Mouse (Mus musculus): Measurements from ENCODE around the gene Polr3c. TPM values are rescaled to one million over a fixed set of nuclear protein-coding genes. Genes with fewer than 3 reads are reported as not detected.

Gene Polr3c
- polyA plus RNA-seq, 1 experiment from 2014 or later = 31.7 TPM

- Histone ChIP-seq H3K27ac (replicated peaks) (no peak overlapping the region), H3K27me3 (peaks cover 8% of the 10 kb centered on the region; the same call in 1 of the 2 replicates), H3K9me3 (no peaks in the 10 kb centered on the region), H3K4me1 (replicated peaks) (peaks cover 12% of the 10 kb centered on the region; the same call in 1 of the 2 replicates), H3K4me3 (no peak overlapping the region), H3K9ac (no peak overlapping the region), H3K36me3 (peaks cover 64% of the 10 kb centered on the region), H3K4me2 (no peak overlapping the region)
- ATAC-seq (ENCODE audit: low read depth) = no peak
- 85% methylated on average over 7 of the region's 7 CpGs for WGBS
These were observed 20.4 kb downstream of the Polr3c start for GRCm38 (mm10) chr3:96706984-96707383.

DNA sequence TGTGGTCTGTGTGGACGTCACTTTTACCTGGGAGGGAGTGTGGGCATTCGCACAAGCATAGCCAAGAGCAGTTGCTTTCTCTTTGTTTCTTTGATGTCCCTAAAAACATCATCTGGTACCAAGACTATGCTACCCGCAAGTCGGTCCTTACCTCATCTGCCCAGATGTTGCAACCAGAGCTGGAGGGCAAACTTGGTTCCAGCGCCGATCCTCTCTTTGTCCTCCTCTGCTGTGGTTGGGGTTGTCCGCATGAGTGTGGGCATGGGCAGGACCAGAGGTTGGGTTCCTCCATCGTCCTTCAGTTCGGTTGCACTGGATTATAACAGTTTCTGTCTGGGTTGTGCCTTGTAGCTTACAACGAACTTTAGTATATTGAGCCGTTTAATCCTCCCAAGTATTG, 21.2 kb downstream of the Polr3c start:
- peaks cover 64% of the 10 kb centered on the region for H3K36me3 ChIP-seq
- H3K4me2 ChIP-seq = no peak overlapping the region
- no peaks in the 10 kb centered on the region for H3K9me3 ChIP-seq
- 96% methylated on average over 11 of the region's 11 CpGs for WGBS
- no peak overlapping the region for H3K27ac ChIP-seq (replicated peaks)
- H3K27me3 ChIP-seq = peaks cover 8% of the 10 kb centered on the region; the same call in 1 of the 2 replicates
- ATAC-seq (ENCODE audit: low read depth) = no peak
- peaks cover 12% of the 10 kb centered on the region; the same call in 1 of the 2 replicates for H3K4me1 ChIP-seq (replicated peaks)
- H3K4me3 ChIP-seq = no peak overlapping the region
- H3K9ac ChIP-seq = no peak overlapping the region

DNA sequence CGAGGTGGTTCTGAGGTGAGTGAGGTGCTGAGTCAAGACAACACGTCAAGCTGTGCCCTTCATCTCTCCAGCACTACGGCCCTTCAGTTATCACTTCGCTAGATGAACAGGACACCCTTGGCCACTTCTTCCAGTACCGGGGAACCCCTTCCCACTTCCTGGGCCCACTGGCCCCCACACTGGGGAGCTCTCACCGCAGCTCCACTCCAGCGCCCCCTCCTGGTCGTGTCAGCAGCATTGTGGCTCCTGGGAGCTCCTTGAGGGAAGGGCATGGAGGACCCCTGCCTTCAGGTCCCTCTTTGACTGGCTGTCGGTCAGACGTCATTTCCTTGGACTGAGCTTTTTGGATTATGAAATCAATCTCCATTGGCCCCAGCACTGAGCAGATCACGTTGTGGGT, 22.6 kb downstream of the Polr3c start:
- Histone ChIP-seq H3K4me2 (no peak overlapping the region), H3K4me3 (no peak overlapping the region), H3K36me3 (peaks cover 55% of the 10 kb centered on the region), H3K4me1 (replicated peaks) (peaks cover 12% of the 10 kb centered on the region; the same call in 1 of the 2 replicates), H3K9ac (no peak overlapping the region), H3K27ac (replicated peaks) (no peak overlapping the region), H3K9me3 (no peaks in the 10 kb centered on the region), H3K27me3 (peaks cover 8% of the 10 kb centered on the region; the same call in 1 of the 2 replicates)
- no peak for ATAC-seq (ENCODE audit: low read depth)
- 67% methylated on average over 11 of the region's 11 CpGs for WGBS

- Histone ChIP-seq H3K9ac (no peak overlapping the region), H3K36me3 (peaks cover 49% of the 10 kb centered on the region), H3K4me2 (no peak overlapping the region), H3K4me1 (replicated peaks) (peaks cover 19% of the 10 kb centered on the region), H3K27ac (replicated peaks) (no peak overlapping the region), H3K9me3 (no peaks in the 10 kb centered on the region), H3K27me3 (no peaks in the 10 kb centered on the region), H3K4me3 (no peak overlapping the region)
- no peak for ATAC-seq (ENCODE audit: low read depth)
- 88% methylated on average over 4 of the region's 4 CpGs for WGBS
These were observed 26.4 kb downstream of the Polr3c start for GRCm38 (mm10) chr3:96701003-96701402.

DNA sequence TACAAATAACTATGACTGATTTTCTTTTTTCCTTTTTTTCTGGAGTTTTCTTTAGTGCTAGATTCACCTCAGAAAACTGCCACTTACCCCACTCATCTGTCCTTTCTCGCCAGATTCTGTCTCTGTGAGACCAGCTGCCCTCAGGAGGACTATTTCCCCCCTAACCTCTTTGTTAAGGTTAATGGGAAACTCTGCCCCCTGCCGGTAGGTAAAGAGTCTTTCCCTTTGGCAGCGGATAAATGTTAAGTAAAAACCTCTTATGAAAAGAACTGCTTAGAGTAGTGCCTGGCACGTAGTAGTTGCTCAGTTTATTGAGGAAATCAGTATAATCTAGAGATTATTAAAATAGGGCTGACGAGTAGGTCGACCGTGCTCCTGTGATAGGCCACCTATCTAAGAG, 27.1 kb downstream of the Polr3c start:
- no peak overlapping the region for H3K27ac ChIP-seq (replicated peaks)
- H3K9ac ChIP-seq = no peak overlapping the region
- ATAC-seq (ENCODE audit: low read depth) = no peak
- no peaks in the 10 kb centered on the region for H3K27me3 ChIP-seq
- H3K4me2 ChIP-seq = no peak overlapping the region
- H3K9me3 ChIP-seq = no peaks in the 10 kb centered on the region
- WGBS = 51% methylated on average over 7 of the region's 7 CpGs
- peaks cover 44% of the 10 kb centered on the region for H3K36me3 ChIP-seq
- H3K4me3 ChIP-seq = no peak overlapping the region
- peaks cover 26% of the 10 kb centered on the region for H3K4me1 ChIP-seq (replicated peaks)

DNA sequence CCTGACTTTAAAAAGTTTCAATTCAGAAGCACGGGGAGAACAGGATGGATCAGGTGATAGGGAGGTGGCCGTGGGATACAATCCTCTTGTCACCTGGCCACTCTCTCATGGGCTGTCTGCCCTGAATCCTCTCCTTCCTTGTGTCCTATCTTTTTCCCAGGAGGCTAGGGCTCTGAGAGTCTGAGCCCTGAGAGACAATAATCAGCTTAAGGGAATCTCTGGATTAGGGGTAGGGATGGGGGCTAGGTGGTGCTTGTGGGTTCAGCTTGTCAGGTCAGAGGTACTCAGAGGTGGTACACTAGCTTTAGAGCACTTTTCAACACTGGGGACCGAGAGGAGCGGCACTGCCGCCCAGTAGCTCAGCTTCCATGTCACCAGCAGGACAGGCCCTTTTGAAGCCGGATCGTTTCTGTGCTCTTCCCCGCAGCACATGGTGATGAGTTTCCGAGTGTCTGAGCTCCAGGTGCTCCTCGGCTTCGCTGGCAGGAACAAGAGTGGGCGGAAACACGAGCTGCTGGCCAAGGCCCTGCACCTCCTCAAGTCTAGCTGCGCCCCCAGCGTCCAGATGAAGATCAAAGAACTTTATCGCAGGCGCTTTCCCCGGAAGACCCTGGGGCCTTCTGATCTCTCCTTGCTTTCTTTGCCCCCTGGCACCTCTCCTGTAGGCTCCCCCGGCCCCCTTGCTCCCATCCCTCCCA, 28.3 kb downstream of the Polr3c start:
- Histone ChIP-seq H3K36me3 (peaks cover 32% of the 10 kb centered on the region), H3K4me2 (no peak overlapping the region), H3K9me3 (no peaks in the 10 kb centered on the region), H3K27me3 (no peaks in the 10 kb centered on the region), H3K4me3 (no peak overlapping the region), H3K9ac (no peak overlapping the region), H3K4me1 (replicated peaks) (peaks cover 28% of the 10 kb centered on the region), H3K27ac (replicated peaks) (no peak overlapping the region)
- no peak for ATAC-seq (ENCODE audit: low read depth)
- WGBS = 44% methylated on average over 19 of the region's 19 CpGs

- WGBS = 1% methylated on average over 84 of the region's 85 CpGs
- peak; percentile 94 for ATAC-seq (ENCODE audit: low read depth)
- H3K27ac ChIP-seq (replicated peaks) = peak overlapping the region; percentile 93
- H3K36me3 ChIP-seq = peaks cover 13% of the 10 kb centered on the region
- peak overlapping the region; percentile 90 for H3K9ac ChIP-seq
- H3K9me3 ChIP-seq = no peaks in the 10 kb centered on the region
- peaks cover 28% of the 10 kb centered on the region for H3K4me1 ChIP-seq (replicated peaks)
- peak overlapping the region; percentile 77 for H3K4me3 ChIP-seq
- no peaks in the 10 kb centered on the region for H3K27me3 ChIP-seq
- H3K4me2 ChIP-seq = peak overlapping the region; percentile 76
These were observed 30.4 kb downstream of the Polr3c start for GRCm38 (mm10) chr3:96696766-96697732.

DNA sequence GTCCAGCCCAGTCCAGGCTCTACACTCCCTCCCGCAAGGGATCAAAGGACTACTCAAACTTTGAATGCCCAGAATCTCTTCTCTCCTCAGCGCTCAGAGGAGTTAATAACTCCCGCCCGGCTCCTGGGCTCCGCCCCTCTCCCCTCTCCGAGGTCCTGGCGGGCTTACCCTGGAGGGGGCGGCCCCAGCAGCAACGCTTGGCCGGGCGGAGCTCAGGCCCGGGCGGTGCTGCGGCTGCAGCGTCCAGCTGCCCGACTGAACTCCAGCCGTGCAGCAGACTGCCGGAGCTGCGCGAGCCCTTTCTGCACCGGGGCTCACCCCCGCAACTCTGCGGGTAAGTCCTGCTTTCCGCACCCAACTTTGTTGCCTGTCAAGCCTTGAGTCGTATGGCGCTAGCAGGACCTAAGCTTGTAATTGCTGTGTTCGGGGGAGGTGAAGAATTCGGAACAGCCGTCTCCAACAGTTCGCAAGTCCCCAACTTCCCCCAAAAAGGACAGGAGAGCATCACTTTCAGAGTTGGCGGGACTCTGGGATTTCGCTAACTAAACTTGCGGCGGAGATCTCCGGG, 31.1 kb downstream of the Polr3c start, which contains the start of gene Pias3:
Gene Pias3 (plus strand): TSS at position 187 of the 568 bp plus-strand sequence.
- peak within 1 kb of the TSS; percentile 76 for H3K4me2 ChIP-seq
- peaks cover 6% of the 10 kb centered on the region for H3K36me3 ChIP-seq
- peaks cover 28% of the 10 kb centered on the region for H3K4me1 ChIP-seq (replicated peaks)
- H3K4me3 ChIP-seq = peak within 1 kb of the TSS; percentile 77
- no peaks in the 10 kb centered on the region for H3K27me3 ChIP-seq
- H3K9me3 ChIP-seq = no peaks in the 10 kb centered on the region
- WGBS = under 1% methylated on average over 35 of the region's 35 CpGs
- peak within 1 kb of the TSS; percentile 90 for H3K9ac ChIP-seq
- H3K27ac ChIP-seq (replicated peaks) = peak within 1 kb of the TSS; percentile 93
- ATAC-seq (ENCODE audit: low read depth) = peak; percentile 75

- no peaks in the 10 kb centered on the region for H3K27me3 ChIP-seq
- H3K4me3 ChIP-seq = no peak overlapping the region
- H3K36me3 ChIP-seq = no peaks in the 10 kb centered on the region
- 89% methylated on average over 1 of the region's 1 CpGs for WGBS
- peaks cover 24% of the 10 kb centered on the region for H3K4me1 ChIP-seq (replicated peaks)
- no peak overlapping the region for H3K9ac ChIP-seq
- no peak overlapping the region for H3K4me2 ChIP-seq
- no peak for ATAC-seq (ENCODE audit: low read depth)
- H3K27ac ChIP-seq (replicated peaks) = no peak overlapping the region
- H3K9me3 ChIP-seq = no peaks in the 10 kb centered on the region
These were observed 33.8 kb downstream of the Polr3c start for GRCm38 (mm10) chr3:96693579-96693978.

DNA sequence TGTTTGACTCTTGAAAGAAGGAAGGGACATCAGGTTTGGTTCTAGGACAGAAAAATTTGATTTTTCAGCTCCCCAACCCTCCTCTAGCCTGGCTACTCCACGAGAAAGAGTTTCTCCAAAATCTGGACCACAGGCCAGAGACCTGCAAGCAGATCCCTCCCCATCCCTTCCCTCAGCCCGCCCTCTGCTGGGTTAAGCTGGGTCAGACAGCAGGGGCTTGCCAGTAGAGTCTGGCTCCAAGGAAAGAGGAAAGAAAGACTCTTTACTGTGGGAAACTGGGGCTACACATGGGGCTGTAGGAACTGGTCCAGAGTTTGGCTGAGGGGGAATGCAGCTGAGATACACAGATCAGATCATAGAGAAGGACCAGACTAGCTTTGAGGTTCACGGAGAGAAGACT, 34.9 kb downstream of the Polr3c start:
- Histone ChIP-seq H3K27ac (replicated peaks) (no peak overlapping the region), H3K4me3 (no peak overlapping the region), H3K4me1 (replicated peaks) (peaks cover 15% of the 10 kb centered on the region), H3K9ac (no peak overlapping the region), H3K36me3 (no peaks in the 10 kb centered on the region), H3K4me2 (no peak overlapping the region), H3K9me3 (no peaks in the 10 kb centered on the region), H3K27me3 (no peaks in the 10 kb centered on the region)
- 27% methylated on average over 3 of the region's 3 CpGs for WGBS
- ATAC-seq (ENCODE audit: low read depth) = no peak

DNA sequence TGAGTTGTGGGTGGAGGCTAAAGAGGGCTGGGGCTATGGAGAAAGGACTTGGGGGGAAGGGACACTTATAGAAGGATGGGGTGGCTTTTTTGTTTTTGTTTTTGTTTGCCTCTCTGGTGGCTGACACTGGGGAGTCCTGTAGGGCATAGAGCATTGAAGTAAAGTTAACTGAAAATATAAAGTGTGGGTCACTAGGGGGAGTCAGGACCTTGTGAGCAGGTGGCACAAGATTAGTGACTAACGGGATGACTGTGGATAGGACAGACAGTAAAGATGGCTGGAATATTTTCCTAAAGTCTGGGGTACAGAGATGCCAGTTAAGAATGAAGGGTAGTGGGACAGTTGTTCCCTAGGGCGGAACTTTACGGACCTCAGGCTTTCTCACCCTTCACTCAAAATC, 37.1 kb downstream of the Polr3c start:
- Histone ChIP-seq H3K4me3 (no peak overlapping the region), H3K4me2 (no peak overlapping the region), H3K9me3 (no peaks in the 10 kb centered on the region), H3K9ac (no peak overlapping the region), H3K36me3 (no peaks in the 10 kb centered on the region), H3K27ac (replicated peaks) (no peak overlapping the region), H3K27me3 (peaks cover 7% of the 10 kb centered on the region; the same call in 1 of the 2 replicates), H3K4me1 (replicated peaks) (peaks cover 3% of the 10 kb centered on the region; the same call in 1 of the 2 replicates)
- no peak for ATAC-seq (ENCODE audit: low read depth)
- 67% methylated on average over 3 of the region's 3 CpGs for WGBS

DNA sequence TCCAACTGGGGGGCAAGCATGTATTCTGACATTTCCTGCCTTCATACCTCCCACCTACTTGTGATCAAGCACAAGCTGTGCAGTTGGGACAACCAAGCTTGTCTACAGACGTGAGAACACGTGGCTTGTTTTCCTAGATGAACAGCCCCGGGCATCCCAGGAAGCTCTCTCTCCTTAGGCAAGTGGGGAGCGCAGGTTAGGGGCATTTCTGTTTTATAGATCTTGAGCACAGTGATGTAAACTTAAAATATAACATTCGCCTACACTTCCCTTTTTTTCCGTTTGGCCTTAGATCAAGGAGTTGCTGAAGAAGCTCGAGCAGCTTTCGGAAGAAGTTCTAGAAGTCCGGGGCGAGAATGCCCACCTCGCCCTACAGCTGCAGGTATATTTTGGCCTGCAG, 38.6 kb downstream of the Polr3c start:
- ATAC-seq (ENCODE audit: low read depth) = no peak
- WGBS = 85% methylated on average over 11 of the region's 11 CpGs
- no peaks in the 10 kb centered on the region for H3K36me3 ChIP-seq
- H3K27me3 ChIP-seq = peaks cover 21% of the 10 kb centered on the region
- H3K9ac ChIP-seq = no peak overlapping the region
- H3K4me2 ChIP-seq = no peak overlapping the region
- no peak overlapping the region for H3K4me3 ChIP-seq
- no peaks in the 10 kb centered on the region for H3K9me3 ChIP-seq
- H3K27ac ChIP-seq (replicated peaks) = no peak overlapping the region
- H3K4me1 ChIP-seq (replicated peaks) = peaks cover 11% of the 10 kb centered on the region; the same call in 1 of the 2 replicates
